Mouse (Mus musculus) liver, postnatal 0 days (tissue): Measurements from ENCODE around the gene Mpg.

ENCODE experiments used
- CTCF ChIP-seq: sonication (generic); IDR thresholded peaks from 2 replicates; pipeline ENCODE4 v1.5.1; 2016; ENCODE audit warnings: antibody characterized with exemption, low read depth
- EP300 ChIP-seq: IDR thresholded peaks from 2 replicates; pipeline ENCODE4 v1.6.1; 2016; ENCODE audit warnings: antibody characterized with exemption, low read depth, mild to moderate bottlenecking

GRCm38 (mm10) chr11:32247068-32247467 lies 20.8 kb downstream of the Mpg start:
- TF ChIP-seq CTCF = peak; percentile 72
- TF ChIP-seq EP300 = peak; percentile 70; the same call in 1 of the 2 replicates
